Mouse (Mus musculus) liver, embryonic 11.5 days (tissue): ENCODE data around the gene Fgfbp3. TPM values are rescaled to one million over a fixed set of nuclear protein-coding genes. Genes with fewer than 3 reads are reported as not detected.

Source experiments
- ATAC-seq: fragments of 200-750 bp; cut with Nextera tagmentation; replicated peaks from 2 replicates; pipeline ENCODE4 v1.8.0; 2017; ENCODE audit warnings: moderate number of reproducible peaks, mild to moderate bottlenecking, moderate TSS enrichment, moderate library complexity; ENCODE audit not compliant: low FRiP score
- DNase-seq: peaks from one replicate; pipeline ENCODE4 v3.0.0-alpha.2; 2017; ENCODE audit warnings: low spot score
- H3K27ac ChIP-seq: fragments of 300-500 bp; sonication (generic); 2 replicates; pipeline ENCODE4 v1.5.1; 2014; ENCODE audit warnings: mild to moderate bottlenecking, low read depth, low read length, control low read depth
- H3K27me3 ChIP-seq: fragments of 300-500 bp; sonication (generic); replicated peaks from 2 replicates; pipeline ENCODE4 v1.6.1; 2014; ENCODE audit warnings: low read length, mixed read lengths; ENCODE audit not compliant: control insufficient read depth, insufficient read depth
- H3K36me3 ChIP-seq: fragments of 300-500 bp; sonication (generic); 2 replicates; pipeline ENCODE4 v1.6.1; 2014; ENCODE audit warnings: mild to moderate bottlenecking, low read length, moderate library complexity, mixed read lengths; ENCODE audit not compliant: control insufficient read depth, insufficient read depth
- H3K4me1 ChIP-seq: fragments of 300-500 bp; sonication (generic); replicated peaks from 2 replicates; pipeline ENCODE4 v1.6.1; 2014; ENCODE audit warnings: low read length, mixed read lengths; ENCODE audit not compliant: control insufficient read depth, insufficient read depth
- H3K4me2 ChIP-seq: fragments of 300-500 bp; sonication (generic); 2 replicates; pipeline ENCODE4 v1.6.1; 2014; ENCODE audit warnings: mild to moderate bottlenecking, control low read depth, moderate library complexity
- H3K4me3 ChIP-seq: fragments of 300-500 bp; sonication (generic); 2 replicates; pipeline ENCODE4 v1.5.1; 2014; ENCODE audit warnings: low read depth, low read length, control low read depth
- H3K9ac ChIP-seq: fragments of 300-500 bp; sonication (generic); 2 replicates; pipeline ENCODE4 v1.6.1; 2014; ENCODE audit warnings: low read depth, low read length, control low read depth
- H3K9me3 ChIP-seq: fragments of 300-500 bp; sonication (generic); 2 replicates; pipeline ENCODE4 v1.6.1; 2016; ENCODE audit warnings: low read length, inconsistent platforms, mixed read lengths; ENCODE audit not compliant: control insufficient read depth
- WGBS: fragments of 180-500 bp; shearing (Covaris S2); extraction: QIAGEN DNeasy Blood & Tissue Kit; methylation state at CpG from one replicate; pipeline ENCODE4 v1.1.7; 2014; 5-methylcytosine and 5-hydroxymethylcytosine counted together
- polyA plus RNA-seq: library from polyadenylated mRNA; unstranded; fragments of >200 nt; fragmentation: Nextera tagmentation; extraction: Ambion mirVana; gene quantifications from 2 replicates; pipeline ENCODE4 v1.2.1, GENCODE M21; 2014

Fgfbp3 gene
- polyA plus RNA-seq, 1 experiment from 2014 or later, result 3.1 TPM

GRCm38 (mm10) chr19:36916876-36917389 is 2.5 kb downstream of the Fgfbp3 start:
- no peaks in the 10 kb centered on the region for H3K27me3 ChIP-seq
- 81% methylated on average over 1 of the region's 1 CpGs for WGBS
- peaks cover 2% of the 10 kb centered on the region; the same call in 1 of the 2 replicates for H3K4me1 ChIP-seq
- ATAC-seq, result no peak
- H3K9me3 ChIP-seq, result no peaks in the 10 kb centered on the region
- no peaks in the 10 kb centered on the region for H3K36me3 ChIP-seq
- no peak overlapping the region for H3K9ac ChIP-seq
- H3K4me2 ChIP-seq, result no peak overlapping the region
- no peak for DNase-seq
- no peak overlapping the region for H3K27ac ChIP-seq
- H3K4me3 ChIP-seq, result no peak overlapping the region

GRCm38 (mm10) chr19:36916206-36916605 is 3.2 kb downstream of the Fgfbp3 start:
- WGBS, result 75% methylated on average over 4 of the region's 4 CpGs
- ATAC-seq, result no peak

GRCm38 (mm10) chr19:36913064-36913463 is 6.4 kb downstream of the Fgfbp3 start:
- ATAC-seq (no peak), DNase-seq (no peak)
- peaks cover 2% of the 10 kb centered on the region; the same call in 1 of the 2 replicates for H3K4me1 ChIP-seq
- no peaks in the 10 kb centered on the region for H3K9me3 ChIP-seq
- no peak overlapping the region for H3K4me3 ChIP-seq
- H3K4me2 ChIP-seq, result no peak overlapping the region
- no peak overlapping the region for H3K9ac ChIP-seq
- H3K27ac ChIP-seq, result no peak overlapping the region
- H3K36me3 ChIP-seq, result no peaks in the 10 kb centered on the region
- no peaks in the 10 kb centered on the region; the same call in 1 of the 2 replicates for H3K27me3 ChIP-seq
- WGBS, result 80% methylated on average over 7 of the region's 7 CpGs

More at GRCm38 (mm10) chr19:36916206-36916605, 3.2 kb downstream of the Fgfbp3 start:
- DNase-seq, result no peak
- no peaks in the 10 kb centered on the region for H3K36me3 ChIP-seq
- H3K4me2 ChIP-seq, result no peak overlapping the region
- H3K27ac ChIP-seq, result no peak overlapping the region
- no peak overlapping the region for H3K4me3 ChIP-seq
- no peaks in the 10 kb centered on the region for H3K9me3 ChIP-seq
- H3K4me1 ChIP-seq, result peaks cover 2% of the 10 kb centered on the region; the same call in 1 of the 2 replicates
- no peaks in the 10 kb centered on the region for H3K27me3 ChIP-seq
- no peak overlapping the region for H3K9ac ChIP-seq

GRCm38 (mm10) chr19:36910424-36911045 is 8.9 kb downstream of the Fgfbp3 start:
- H3K4me1 ChIP-seq, result no peaks in the 10 kb centered on the region
- WGBS, result 43% methylated on average over 12 of the region's 12 CpGs
- no peak overlapping the region for H3K27ac ChIP-seq
- no peak overlapping the region for H3K4me3 ChIP-seq
- H3K9ac ChIP-seq, result no peak overlapping the region
- no peaks in the 10 kb centered on the region for H3K36me3 ChIP-seq
- no peak overlapping the region for H3K4me2 ChIP-seq
- H3K9me3 ChIP-seq, result no peaks in the 10 kb centered on the region
- ATAC-seq, result no peak
- no peaks in the 10 kb centered on the region; the same call in 1 of the 2 replicates for H3K27me3 ChIP-seq
- no peak for DNase-seq

- no peaks in the 10 kb centered on the region for H3K4me1 ChIP-seq
- H3K27ac ChIP-seq, result no peak overlapping the region
- H3K9ac ChIP-seq, result no peak overlapping the region
- peak; percentile 58 for DNase-seq
- H3K36me3 ChIP-seq, result no peaks in the 10 kb centered on the region
- 15% methylated on average over 9 of the region's 9 CpGs for WGBS
- no peak overlapping the region for H3K4me2 ChIP-seq
- H3K9me3 ChIP-seq, result no peaks in the 10 kb centered on the region
- H3K27me3 ChIP-seq, result no peaks in the 10 kb centered on the region; the same call in 1 of the 2 replicates
- H3K4me3 ChIP-seq, result no peak overlapping the region
- ATAC-seq, result 0 out of 2 replicates have a peak, but pooled peaks have one; percentile 45
These were observed 9.6 kb downstream of the Fgfbp3 start for GRCm38 (mm10) chr19:36909676-36910292.

- DNase-seq (no peak), ATAC-seq (no peak)
- Histone ChIP-seq H3K36me3 (no peaks in the 10 kb centered on the region), H3K4me3 (no peak overlapping the region), H3K4me1 (no peaks in the 10 kb centered on the region), H3K4me2 (no peak overlapping the region), H3K9ac (no peak overlapping the region), H3K27ac (no peak overlapping the region), H3K9me3 (no peaks in the 10 kb centered on the region), H3K27me3 (no peaks in the 10 kb centered on the region; the same call in 1 of the 2 replicates)
- 78% methylated on average over 3 of the region's 3 CpGs for WGBS
These were observed 10.3 kb downstream of the Fgfbp3 start for GRCm38 (mm10) chr19:36909150-36909549.

- peak overlapping the region; percentile 94 for H3K4me2 ChIP-seq
- H3K9ac ChIP-seq, result peak overlapping the region; percentile 58
- ATAC-seq (peak; percentile 69), DNase-seq (peak; percentile 76)
- no peaks in the 10 kb centered on the region for H3K4me1 ChIP-seq
- no peaks in the 10 kb centered on the region for H3K36me3 ChIP-seq
- no peaks in the 10 kb centered on the region for H3K27me3 ChIP-seq
- H3K4me3 ChIP-seq, result peak overlapping the region; percentile 61
- WGBS, result 3% methylated on average over 41 of the region's 41 CpGs
- H3K27ac ChIP-seq, result 0 out of 2 replicates have a peak overlapping the region, but pooled peaks have one; percentile 22
- H3K9me3 ChIP-seq, result no peaks in the 10 kb centered on the region
These were observed 15.0 kb downstream of the Fgfbp3 start for GRCm38 (mm10) chr19:36904211-36905007.

- H3K4me2 ChIP-seq, result peak overlapping the region; percentile 94
- no peaks in the 10 kb centered on the region for H3K9me3 ChIP-seq
- WGBS, result 55% methylated on average over 7 of the region's 7 CpGs
- no peak overlapping the region; the same call in 1 of the 2 replicates for H3K9ac ChIP-seq
- H3K4me1 ChIP-seq, result no peaks in the 10 kb centered on the region
- H3K36me3 ChIP-seq, result no peaks in the 10 kb centered on the region
- no peak overlapping the region for H3K27ac ChIP-seq
- H3K4me3 ChIP-seq, result peak overlapping the region; percentile 61; the same call in 1 of the 2 replicates
- no peaks in the 10 kb centered on the region for H3K27me3 ChIP-seq
- ATAC-seq, result no peak
- DNase-seq, result no peak
These were observed 16.0 kb downstream of the Fgfbp3 start for GRCm38 (mm10) chr19:36903377-36903776.
